Mouse (Mus musculus) ES-Bruce4 (cell line): ENCODE measurements around the gene Slc22a5. TPM values are rescaled to one million over a fixed set of nuclear protein-coding genes. Genes with fewer than 3 reads are reported as not detected.

Source experiments
- H3K27ac ChIP-seq: 2 replicates; pipeline ENCODE4 v1.5.1; 2012; ENCODE audit warnings: low read length, inconsistent platforms; ENCODE audit not compliant: insufficient read depth
- H3K27me3 ChIP-seq: 2 replicates; pipeline ENCODE4 v1.6.1; 2012; ENCODE audit warnings: mild to moderate bottlenecking, low read length, inconsistent platforms; ENCODE audit not compliant: control insufficient read depth, poor library complexity, insufficient read depth, severe bottlenecking
- H3K36me3 ChIP-seq: 2 replicates; pipeline ENCODE4 v1.6.1; 2012; ENCODE audit warnings: inconsistent platforms, mild to moderate bottlenecking, low read length, moderate library complexity; ENCODE audit not compliant: control insufficient read depth, poor library complexity, insufficient read depth, severe bottlenecking
- H3K4me1 ChIP-seq: one replicate; pipeline ENCODE4 v1.8.1; 2011; ENCODE audit warnings: low read length; ENCODE audit not compliant: control insufficient read depth, insufficient read depth
- H3K4me3 ChIP-seq: 2 replicates; pipeline ENCODE4 v1.5.1; 2011; ENCODE audit warnings: low read depth, mild to moderate bottlenecking, low read length
- H3K9ac ChIP-seq: 2 replicates; pipeline ENCODE4 v1.6.1; 2012; ENCODE audit warnings: low read depth, mild to moderate bottlenecking, inconsistent platforms; ENCODE audit not compliant: poor library complexity, severe bottlenecking
- H3K9me3 ChIP-seq: replicated peaks from 2 replicates; pipeline ENCODE4 v1.6.1; 2012; ENCODE audit warnings: mild to moderate bottlenecking, low read length, inconsistent platforms; ENCODE audit not compliant: control insufficient read depth, poor library complexity, insufficient read depth, severe bottlenecking
- CTCF ChIP-seq: IDR thresholded peaks from one replicate; pipeline ENCODE4 v1.8.1; 2011; ENCODE audit warnings: low read depth, low read length
- EP300 ChIP-seq: IDR thresholded peaks from 2 replicates; pipeline ENCODE4 v1.6.1; 2011; ENCODE audit warnings: low read depth, low read length; ENCODE audit not compliant: insufficient read depth
- POLR2A ChIP-seq: IDR thresholded peaks from one replicate; pipeline ENCODE4 v1.8.1; 2011; ENCODE audit warnings: low read length; ENCODE audit not compliant: insufficient read depth
- polyA plus RNA-seq: library from polyadenylated mRNA; stranded (reverse); fragments of >200 nt; gene quantifications from 2 replicates; pipeline ENCODE4 v1.2.4, GENCODE M21; 2011; ENCODE audit warnings: low read depth; ENCODE audit not compliant: missing spikeins, insufficient read depth, insufficient read length

The Slc22a5 gene
- polyA plus RNA-seq, 1 experiment = 7.7 TPM

DNA sequence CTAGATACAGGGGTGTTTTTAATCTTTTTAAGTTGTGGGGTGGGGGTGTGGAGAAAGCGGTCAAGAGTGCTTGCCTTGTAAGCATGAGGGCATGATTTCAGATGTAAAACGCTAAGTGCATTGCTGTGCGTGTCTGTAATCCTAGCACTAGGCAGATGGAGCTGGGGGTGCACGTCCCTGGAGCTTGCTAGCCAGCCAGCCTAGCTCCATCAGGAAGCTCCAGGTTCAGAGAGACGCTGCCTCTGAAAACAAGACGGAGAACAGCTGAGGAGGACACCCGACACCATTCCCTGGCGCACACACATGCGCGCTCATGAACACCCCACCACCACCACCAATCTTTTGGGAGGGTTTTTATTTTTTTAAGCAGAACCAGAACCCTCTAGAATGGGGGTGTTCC lies 48.4 kb downstream of the Slc22a5 start:
- TF ChIP-seq CTCF (no peak), EP300 (no peak), POLR2A (no peak)
- Histone ChIP-seq H3K9ac (no peak overlapping the region), H3K27me3 (no peaks in the 10 kb centered on the region), H3K9me3 (no peaks in the 10 kb centered on the region), H3K27ac (no peak overlapping the region), H3K4me3 (no peak overlapping the region), H3K4me1 (peaks cover 3% of the 10 kb centered on the region), H3K36me3 (no peaks in the 10 kb centered on the region)

DNA sequence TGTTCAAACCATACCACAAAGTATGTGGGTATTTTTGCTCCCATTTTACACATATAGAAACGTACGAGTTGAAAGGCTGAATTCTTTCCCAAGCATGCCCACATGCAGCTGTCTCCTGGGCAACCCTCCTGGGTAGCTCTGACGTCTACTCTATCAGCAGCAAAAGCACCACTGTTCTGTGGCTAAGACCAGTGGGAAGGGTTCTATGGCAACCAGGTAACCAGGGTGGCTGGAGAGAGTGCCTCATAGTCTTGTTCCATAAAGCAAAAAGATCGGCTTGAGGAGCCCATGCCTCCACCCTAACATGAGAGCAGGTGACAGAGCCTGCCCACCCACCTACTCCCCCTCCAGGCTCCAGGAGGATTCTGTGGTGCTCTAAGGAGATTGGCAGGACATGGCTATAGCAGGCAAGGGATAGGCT lies 49.3 kb downstream of the Slc22a5 start:
- no peaks in the 10 kb centered on the region for H3K9me3 ChIP-seq
- H3K4me1 ChIP-seq = peaks cover 3% of the 10 kb centered on the region
- H3K27ac ChIP-seq = no peak overlapping the region
- H3K36me3 ChIP-seq = no peaks in the 10 kb centered on the region
- TF ChIP-seq POLR2A (no peak), EP300 (no peak), CTCF (no peak)
- H3K4me3 ChIP-seq = no peak overlapping the region
- H3K27me3 ChIP-seq = no peaks in the 10 kb centered on the region
- no peak overlapping the region for H3K9ac ChIP-seq

DNA sequence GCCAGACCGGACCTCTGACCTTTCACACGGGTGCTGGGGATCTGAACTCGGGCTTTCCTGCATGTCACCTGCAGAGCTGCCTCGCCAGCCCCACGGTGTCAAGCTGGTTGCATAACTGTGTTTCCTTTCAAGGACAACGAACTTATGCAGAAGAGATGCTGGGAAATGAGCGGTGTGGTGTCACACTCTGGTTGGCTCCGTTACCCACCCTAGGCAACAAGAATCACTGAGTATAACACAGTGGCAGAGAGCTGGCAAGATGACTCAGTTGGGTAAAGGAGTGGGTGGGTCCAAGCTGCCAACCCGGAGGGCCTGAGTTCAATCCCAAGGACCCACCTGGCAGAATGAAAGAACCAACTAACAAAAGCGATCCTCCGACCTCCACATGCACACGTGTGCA lies 49.9 kb downstream of the Slc22a5 start:
- Histone ChIP-seq H3K4me3 (no peak overlapping the region), H3K9ac (no peak overlapping the region)

DNA sequence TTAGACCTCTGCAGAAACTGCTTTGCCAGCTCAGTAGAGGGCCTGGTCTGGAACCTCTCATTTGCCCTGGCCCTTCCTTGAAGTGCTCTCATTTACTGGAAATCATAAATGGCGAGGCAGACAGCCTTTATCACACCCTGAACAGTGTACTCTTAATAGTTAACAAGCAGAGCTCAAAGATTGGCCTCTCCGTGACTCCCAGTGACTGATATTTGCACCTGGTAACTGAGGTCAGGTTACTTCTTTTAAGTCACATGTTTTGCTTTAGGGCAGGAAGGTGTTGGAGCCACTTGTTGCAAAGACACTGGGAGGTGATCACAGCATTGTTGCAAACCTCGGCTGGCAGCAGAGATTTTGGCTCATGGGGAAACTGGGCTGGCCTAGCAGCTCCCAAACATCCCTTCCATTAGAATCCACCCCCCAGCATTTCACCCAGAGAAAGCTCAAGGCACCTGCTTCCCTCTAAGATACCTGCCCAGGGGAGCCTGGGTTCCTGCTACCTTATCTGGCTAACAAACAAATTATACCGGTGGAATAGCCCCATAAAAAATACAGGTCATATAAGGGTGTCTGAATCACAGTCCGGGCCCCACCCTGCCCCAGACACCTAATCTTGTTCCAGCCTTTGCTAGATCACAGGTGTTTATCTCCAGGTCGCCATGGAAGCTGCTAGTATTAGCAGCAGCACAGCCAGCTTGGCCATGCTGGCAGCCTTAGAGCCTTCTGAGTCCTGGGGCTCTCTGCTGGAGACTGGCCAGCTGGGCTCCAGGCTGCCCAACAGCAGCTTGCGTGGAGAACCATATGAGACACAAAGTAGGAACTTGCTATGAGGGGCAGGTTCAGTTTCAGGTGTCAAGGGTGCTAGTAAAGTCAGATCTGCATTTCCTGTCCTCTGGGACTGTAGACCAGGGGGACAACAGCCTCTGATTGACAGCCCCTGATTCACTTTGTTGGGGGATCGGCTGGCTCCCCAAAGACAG lies 51.5 kb downstream of the Slc22a5 start:
- H3K27ac ChIP-seq = no peak overlapping the region
- TF ChIP-seq EP300 (0 out of 2 replicates have a peak, but pooled peaks have one; percentile 14), POLR2A (no peak), CTCF (no peak)
- H3K27me3 ChIP-seq = no peaks in the 10 kb centered on the region
- H3K4me1 ChIP-seq = peaks cover 3% of the 10 kb centered on the region
- H3K9ac ChIP-seq = no peak overlapping the region
- no peak overlapping the region for H3K4me3 ChIP-seq
- no peaks in the 10 kb centered on the region for H3K36me3 ChIP-seq
- no peaks in the 10 kb centered on the region for H3K9me3 ChIP-seq

More for the DNA sequence above, 49.9 kb downstream of the Slc22a5 start:
- Histone ChIP-seq H3K27ac (no peak overlapping the region), H3K9me3 (no peaks in the 10 kb centered on the region), H3K36me3 (no peaks in the 10 kb centered on the region), H3K4me1 (peaks cover 3% of the 10 kb centered on the region), H3K27me3 (no peaks in the 10 kb centered on the region)
- TF ChIP-seq CTCF = no peak
- TF ChIP-seq POLR2A = no peak
- TF ChIP-seq EP300 = no peak

DNA sequence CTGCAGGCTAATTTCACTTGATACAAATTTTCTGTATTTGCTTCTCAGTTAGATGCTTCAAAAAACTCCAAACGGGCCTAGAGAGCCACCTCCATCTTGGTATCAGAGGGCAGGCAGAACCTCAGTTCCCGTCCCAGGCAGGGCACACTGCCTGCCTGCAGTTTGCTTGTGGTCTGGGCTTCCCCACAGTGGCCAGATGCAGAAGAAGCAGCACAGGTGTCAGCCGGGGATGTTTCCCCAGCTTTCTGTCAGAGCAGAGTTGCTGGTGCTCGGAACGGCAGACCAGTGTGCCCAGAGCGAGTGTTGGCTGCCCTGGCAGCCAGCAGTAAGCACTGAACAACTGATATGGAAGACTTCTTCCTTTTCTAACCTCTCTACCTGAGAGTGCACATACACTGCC lies 52.3 kb downstream of the Slc22a5 start:
- Histone ChIP-seq H3K9me3 (no peaks in the 10 kb centered on the region), H3K4me1 (peaks cover 3% of the 10 kb centered on the region), H3K9ac (no peak overlapping the region), H3K36me3 (no peaks in the 10 kb centered on the region), H3K27ac (no peak overlapping the region), H3K27me3 (no peaks in the 10 kb centered on the region), H3K4me3 (no peak overlapping the region)
- TF ChIP-seq POLR2A (no peak), CTCF (peak; percentile 2)

DNA sequence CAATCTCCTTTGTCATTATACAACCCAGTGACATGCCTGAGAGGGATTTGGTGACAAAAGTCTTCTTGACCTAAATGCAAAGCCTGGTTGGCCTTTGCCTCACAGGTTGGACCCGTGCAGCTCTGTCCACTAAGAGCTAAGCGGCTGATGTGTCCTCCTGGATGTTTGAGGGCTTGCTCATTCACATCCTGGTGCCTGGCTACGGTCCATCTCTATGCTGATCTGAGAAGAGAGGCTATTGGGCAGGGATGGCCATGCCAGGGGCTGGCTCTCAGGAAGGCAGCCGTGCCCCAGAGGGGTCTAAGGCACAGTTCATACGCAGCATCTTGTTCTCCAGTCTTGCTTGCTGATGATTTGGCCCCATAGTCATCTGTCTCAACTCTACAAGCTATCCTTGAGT lies 53.7 kb downstream of the Slc22a5 start:
- H3K27me3 ChIP-seq = no peaks in the 10 kb centered on the region
- TF ChIP-seq POLR2A = no peak
- no peak for TF ChIP-seq CTCF
- TF ChIP-seq EP300 = no peak
- H3K4me1 ChIP-seq = peaks cover 3% of the 10 kb centered on the region
- no peaks in the 10 kb centered on the region for H3K9me3 ChIP-seq
- no peaks in the 10 kb centered on the region for H3K36me3 ChIP-seq
- no peak overlapping the region for H3K9ac ChIP-seq
- H3K27ac ChIP-seq = no peak overlapping the region
- no peak overlapping the region for H3K4me3 ChIP-seq
